Mouse (Mus musculus) retina, adult 2 months (tissue): ENCODE measurements at regions not wholly inside any gene's neighbourhood (a gene's known extent, or its start where the extent isn't known, plus 50 kb on each side); places are given as distances from the start of the nearest gene placed in this dataset.
"Not testable (repeated sequence)": the region's sequence is repeated elsewhere in the genome, so short reads cannot be mapped to it uniquely, and the experiment has no call there.

Experiments used
- DNase-seq: peaks from one replicate; pipeline ENCODE4 v3.0.0-alpha.2; 2012; ENCODE audit warnings: low read depth, low spot score

DNA sequence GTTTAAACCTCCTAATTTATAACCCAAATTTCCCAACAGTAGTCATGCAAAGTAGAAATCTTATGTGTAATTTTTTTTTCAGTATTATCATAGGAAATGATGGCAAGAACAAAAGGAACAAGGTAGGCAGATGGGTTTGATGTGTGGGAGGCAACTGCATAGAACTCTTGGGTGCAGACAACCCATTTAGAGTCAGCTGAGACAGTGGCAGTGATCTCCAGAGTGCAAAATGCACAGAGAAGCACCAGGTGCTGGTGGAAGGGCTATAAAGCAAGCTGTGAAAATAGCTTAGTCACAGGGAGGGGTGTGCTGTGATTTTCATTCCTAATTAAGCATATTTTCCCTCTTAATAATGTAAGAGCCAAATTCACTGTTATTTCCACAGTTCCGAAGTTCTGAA, 130.5 kb downstream of the Car2 start:
- no peak for DNase-seq

DNA sequence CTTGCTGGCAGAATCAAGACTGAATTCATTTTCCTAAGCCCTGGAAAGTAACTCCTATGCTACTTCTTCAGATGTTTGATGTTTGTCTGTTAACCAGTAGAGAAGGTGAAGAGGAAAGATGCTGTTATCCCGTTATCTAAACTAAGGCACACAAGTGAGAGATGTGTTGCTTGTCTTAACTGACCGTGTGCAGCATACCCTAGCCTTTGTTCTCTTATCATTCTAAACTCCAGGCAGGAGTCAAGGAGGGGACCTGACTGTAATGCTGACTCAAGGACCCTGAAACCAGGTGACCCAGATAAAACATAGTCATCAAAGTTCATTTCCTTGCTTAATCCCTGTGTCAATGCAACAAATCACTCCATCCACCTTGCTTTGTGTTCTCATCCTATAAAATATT, 136.7 kb downstream of the Car2 start:
- DNase-seq: no peak

DNA sequence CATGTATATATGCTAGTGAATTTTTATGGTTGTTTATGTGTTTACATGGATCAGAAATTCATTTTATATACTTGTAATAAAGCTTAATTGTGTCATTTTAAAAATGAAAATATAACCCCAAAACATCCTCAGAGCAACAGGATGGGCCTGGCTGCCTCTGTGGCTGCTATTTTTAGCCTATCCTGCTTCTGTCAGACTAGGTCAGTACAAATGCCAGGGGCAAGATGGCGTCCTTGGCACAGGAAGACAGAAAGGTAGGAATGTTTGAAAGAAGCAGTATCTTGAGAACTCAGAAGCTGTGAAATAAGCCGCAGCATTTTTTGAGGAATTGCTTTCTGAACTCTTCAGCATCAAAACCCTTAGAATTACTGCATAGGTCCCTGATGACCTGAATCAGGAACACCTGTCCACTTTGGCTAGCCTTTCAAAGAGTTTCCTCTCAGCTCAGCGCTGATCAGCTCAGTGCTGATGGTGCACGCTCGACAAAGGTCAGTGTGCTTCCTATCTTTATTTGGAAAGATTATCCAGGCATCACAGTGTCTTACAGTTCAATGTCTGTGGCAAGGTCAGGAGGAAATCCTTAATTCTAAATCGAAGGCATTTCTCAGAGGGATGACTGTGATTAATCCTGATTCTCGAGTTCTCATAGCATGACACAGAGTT, 154.9 kb downstream of the Car2 start:
- DNase-seq: peak; percentile 22

DNA sequence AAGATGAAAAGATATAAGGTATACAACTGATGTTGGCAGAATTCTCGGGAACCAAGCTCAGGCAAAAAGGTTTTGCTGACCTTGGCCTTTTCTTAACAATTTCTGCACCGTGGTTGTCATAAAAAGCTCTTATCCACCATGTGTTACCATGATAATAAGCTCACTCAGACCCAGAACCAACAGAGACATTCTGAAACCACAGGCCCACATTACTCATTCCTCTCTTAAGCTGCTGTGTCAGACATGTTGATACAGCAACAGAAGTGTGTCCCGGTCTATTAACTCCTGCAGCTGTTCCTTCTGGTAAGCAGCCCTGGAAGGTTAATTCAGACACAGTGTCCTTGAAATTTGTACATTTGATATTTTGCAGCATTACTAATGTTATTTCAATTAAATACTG, 167.9 kb downstream of the Car2 start:
- no peak for DNase-seq

DNA sequence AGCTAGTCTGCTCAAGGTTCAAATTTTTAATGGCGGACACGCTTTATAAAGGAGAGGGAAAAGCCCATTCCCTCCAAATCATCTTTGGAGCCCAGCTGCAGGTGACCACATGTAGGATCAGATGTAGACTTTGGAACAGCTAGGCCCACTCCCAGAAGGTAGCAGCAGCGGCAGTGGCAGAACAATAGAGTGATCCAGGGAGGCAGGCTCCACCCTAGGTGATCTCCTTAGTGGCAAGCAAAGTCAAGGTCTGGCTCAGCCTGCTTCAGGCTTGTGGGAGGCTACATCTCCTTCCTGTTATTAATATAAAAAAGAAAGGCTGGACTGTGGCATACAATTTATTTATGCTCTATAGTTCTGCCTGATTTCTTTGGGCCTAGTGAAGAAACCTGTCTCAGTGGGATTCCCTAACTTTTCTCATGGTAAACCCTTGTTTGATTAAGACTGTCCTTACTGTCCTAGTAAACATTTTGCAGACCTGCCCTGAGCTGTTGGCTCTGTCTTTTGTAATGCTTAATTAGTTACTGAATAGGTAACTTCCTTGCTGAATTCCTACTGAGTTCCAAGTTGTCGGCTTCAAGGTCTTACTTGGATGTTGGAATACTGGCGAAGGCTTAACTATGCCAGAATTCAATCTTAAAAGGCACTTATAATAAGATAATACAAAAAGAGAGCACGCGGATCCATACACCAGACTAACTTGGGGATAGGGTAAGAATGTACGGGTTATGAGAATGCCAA, 169.6 kb downstream of the Car2 start:
- DNase-seq: not testable (repeated sequence)

DNA sequence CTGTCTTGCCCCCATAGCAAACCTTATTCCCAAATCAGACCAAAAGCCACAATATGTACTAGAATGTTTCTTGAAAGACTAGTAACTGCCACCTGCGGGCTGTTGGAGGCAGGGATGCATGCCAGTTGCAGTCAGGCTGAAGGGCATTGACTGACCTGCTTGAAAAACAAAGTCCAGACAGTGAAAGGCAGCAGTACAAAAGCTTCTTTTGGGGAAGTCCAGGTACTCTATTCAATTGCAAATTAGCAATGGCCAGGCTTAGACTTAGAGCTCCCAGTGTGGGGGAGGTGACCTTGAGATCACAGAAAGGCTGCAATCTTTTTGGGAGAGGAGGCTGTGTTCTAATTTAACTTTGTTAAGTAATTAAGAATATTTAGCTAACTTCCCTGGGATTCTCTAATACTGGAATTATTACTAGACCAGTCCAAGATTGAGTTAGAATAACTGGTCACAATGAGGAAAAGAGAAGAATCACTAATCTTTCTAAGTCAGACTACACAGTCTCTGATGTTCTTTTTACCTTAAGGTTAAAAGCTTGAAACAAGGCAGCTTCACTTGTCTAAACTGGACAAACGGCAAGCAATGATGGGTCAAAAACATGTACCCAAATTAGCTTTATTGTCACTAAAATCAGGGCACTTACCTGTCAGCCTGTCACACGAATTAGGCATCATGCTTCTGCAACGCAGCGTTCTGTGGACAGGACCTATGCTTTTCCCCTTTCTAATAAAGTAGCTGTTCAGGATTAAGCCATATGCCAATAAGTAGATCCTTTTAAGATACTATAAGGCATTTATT, 170.9 kb downstream of the Car2 start:
- not testable (repeated sequence) for DNase-seq

GRCm38 (mm10) chr3:15065681-15066080, 179.6 kb downstream of the Car2 start:
- no peak for DNase-seq

GRCm38 (mm10) chr3:15068256-15068655, 182.2 kb downstream of the Car2 start:
- DNase-seq: no peak

DNA sequence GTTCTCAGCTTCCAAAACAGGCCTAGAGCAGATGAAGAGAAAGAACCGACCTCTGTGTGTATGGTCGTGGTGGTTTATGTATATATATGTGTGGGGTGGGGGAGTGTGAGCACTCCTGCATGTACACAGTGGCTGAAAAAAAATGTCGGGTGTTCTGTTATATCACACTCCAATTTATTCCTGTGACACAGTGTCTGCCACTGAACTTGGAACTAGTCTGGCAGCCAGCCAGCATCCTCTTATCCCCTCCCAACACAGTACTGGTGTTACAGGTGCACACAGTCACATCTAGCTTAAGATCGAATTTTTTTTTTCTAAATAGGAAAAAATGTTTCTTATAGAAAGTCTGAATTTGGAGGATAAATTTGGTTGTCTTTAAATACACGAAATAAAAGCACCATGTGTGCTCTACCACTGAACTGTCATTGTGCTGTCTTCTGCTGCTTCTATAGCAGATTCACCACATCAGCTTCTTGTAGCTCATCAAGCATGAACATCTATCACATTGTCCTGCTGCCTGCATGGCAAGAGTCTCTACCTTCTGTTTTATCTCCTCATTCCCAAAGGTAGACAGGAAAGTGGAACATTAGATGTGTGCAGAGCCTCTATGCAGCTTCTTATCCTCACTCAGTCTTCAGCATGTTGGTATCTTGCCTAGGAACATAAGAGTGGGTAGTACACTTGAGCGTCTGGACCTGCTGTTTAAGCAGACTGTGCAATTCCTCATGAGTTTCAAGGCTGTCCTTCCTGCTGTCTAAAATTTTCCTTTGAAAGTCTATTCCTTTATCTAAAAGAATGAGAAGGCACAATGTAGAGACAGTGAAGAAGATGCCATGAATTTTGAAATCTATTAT, 185.2 kb downstream of the Car2 start:
- DNase-seq: no peak

DNA sequence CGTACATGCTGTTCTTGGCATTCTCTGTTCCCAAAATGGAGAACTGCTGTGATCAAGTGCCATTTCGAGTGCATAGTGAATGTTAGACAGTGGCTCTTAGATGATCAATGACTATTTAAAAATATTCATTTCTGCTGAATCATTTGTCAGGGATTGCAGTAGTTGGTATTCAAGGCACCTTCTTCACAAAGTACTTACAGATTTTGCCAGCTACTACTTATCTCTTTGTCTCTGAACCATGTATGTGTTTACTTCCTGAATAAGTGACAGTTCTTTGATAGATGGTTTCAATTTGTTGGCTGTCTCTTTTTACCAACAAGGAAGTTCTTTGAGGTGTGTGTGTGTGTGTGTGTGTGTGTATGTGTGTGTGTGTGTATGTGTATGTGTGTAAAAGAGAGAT, 187.3 kb downstream of the Car2 start:
- DNase-seq: no peak

DNA sequence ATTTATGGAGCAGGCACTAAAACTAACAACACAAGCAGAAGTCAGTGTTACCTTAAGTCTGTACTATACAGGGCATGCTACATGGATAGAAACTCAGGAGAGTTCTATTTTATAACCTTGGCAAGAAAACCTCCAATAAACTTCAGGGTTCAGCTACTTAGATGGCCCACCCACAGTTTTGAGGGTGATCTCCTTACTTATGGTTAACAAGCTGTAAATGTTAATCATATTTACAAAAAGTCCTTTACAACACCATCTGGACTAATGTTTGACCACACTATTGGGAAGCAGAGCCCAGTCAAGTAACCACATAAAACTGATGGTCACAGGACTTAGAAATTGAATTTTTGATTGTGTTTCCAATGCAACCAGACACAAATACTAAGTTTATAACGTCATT, 187.8 kb downstream of the Car2 start:
- no peak for DNase-seq

DNA sequence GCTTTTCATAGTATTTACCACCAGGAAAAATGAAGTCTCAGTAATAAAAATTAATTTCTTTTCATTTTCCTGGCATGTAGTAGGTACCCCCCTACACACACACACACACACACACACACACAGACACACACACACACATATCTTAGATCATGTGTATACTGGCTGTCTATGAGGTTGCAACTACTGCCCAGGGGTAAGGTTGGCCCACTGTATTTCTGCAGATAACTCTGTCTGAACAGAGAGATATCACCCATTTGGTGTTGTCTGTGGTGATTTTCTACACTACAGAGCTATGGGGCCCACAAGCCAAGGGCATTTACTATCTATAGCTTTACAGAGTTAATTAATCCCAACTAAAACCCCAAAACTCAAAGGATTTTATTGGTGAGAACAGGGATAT, 188.9 kb downstream of the Car2 start:
- no peak for DNase-seq

- DNase-seq: no peak
Observed at GRCm38 (mm10) chr3:15090124-15090523, 204.1 kb downstream of the Car2 start.

GRCm38 (mm10) chr3:15098206-15098817, 212.2 kb downstream of the Car2 start:
- DNase-seq: peak; percentile 39

- no peak for DNase-seq
Observed at GRCm38 (mm10) chr3:15098981-15099380, 212.9 kb downstream of the Car2 start.

- DNase-seq: no peak
Observed at GRCm38 (mm10) chr3:15105627-15106026, 219.6 kb downstream of the Car2 start.

DNA sequence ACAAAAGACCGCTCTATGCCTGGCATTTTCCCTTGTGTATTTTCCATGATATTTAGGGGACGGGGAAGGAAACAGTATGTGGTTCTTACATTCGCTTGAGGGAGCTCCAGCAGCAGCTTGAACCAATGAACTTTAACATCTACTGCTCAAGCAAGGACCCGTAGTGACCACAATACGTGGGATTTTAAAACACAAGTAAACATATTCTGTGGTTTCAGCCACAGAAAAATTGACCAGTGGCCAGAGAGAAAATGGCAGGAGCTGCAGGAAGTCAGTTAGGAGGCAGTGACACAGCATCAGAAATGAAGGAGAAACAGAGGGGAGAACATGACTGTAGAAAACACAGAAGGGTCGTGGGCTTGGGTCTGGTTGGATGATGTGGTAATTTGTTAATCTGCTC, 220.2 kb downstream of the Car2 start:
- DNase-seq: no peak

DNA sequence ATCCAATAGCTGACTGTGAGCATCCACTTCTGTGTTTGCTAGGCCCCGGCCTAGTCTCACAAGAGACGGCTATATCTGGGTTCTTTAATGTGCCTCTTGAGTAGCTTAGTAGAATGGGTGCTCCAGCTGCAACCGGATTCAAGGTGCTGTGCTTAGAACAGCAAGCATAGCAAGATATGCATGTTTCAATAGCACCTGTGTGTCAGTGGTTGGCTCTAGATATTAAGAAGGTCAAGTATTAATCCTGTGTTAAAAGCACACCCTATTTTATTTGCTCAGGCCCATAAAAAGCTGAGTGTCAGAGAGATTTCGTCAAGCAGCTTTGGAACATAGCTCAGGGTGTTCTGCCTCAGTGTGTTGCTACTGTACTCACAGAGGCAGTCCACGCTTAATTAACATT, 221.2 kb downstream of the Car2 start:
- no peak for DNase-seq

GRCm38 (mm10) chr3:15108239-15108934, 222.3 kb downstream of the Car2 start:
- no peak for DNase-seq

GRCm38 (mm10) chr3:15110037-15110748, 221.9 kb downstream of the Gm9733 start:
- DNase-seq: no peak
